Mouse (Mus musculus) layer of hippocampus, postnatal 25 days (tissue): Measurements from ENCODE around the gene Ndufab1. TPM values are rescaled to one million over a fixed set of nuclear protein-coding genes. Genes with fewer than 3 reads are reported as not detected.
A peak's percentile ranks its signal among the peaks of the same experiment; 100 is the strongest.

Source experiments
- DNase-seq, 2 experiments: peaks; one replicate each; pipeline ENCODE4 v3.0.0; 2022; ENCODE audit warnings: mixed read lengths in 2 of 2, low spot score in 1 of 2; ENCODE audit errors: extremely low spot score in 1 of 2
- total RNA-seq, 2 experiments: library from RNA; stranded (reverse); gene quantifications; 2 replicates each; pipeline ENCODE4 v1.2.3; 2021

The Ndufab1 gene
- total RNA-seq, result 100 to 1,000 TPM; 287 to 320 TPM

DNA sequence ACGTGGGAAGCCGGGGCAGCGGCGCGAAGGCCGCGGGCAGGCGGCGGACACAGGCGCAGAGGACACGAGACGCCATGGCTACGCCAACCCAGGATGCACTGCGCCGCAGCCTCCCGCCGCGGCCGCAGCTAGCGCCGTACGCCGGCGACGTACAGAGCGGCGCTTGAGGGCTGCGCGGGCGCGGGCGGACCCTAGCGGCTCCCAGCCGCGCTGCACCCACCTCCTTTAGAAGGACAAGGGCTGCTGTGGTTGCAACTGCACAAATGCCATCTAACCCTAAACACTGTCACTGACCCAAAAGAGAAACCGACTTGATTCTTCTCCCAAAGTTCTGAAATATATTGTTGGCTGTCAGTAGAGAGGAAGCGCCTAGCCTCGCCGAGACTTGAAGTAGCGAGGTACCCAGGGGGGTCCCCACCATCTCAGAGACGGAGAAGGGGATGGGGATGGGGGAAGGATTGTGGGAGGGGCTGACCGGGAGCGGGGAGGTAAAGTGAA lies at the start of gene Ndufab1:
Gene Ndufab1 (minus strand): TSS at position 140 of the 498 bp plus-strand sequence.
- DNase-seq, result peak; percentile 76 to 81

- DNase-seq, result no peak
Measured at GRCm38 (mm10) chr7:122140991-122141390, 39.3 kb upstream of the Ndufab1 start.

DNA sequence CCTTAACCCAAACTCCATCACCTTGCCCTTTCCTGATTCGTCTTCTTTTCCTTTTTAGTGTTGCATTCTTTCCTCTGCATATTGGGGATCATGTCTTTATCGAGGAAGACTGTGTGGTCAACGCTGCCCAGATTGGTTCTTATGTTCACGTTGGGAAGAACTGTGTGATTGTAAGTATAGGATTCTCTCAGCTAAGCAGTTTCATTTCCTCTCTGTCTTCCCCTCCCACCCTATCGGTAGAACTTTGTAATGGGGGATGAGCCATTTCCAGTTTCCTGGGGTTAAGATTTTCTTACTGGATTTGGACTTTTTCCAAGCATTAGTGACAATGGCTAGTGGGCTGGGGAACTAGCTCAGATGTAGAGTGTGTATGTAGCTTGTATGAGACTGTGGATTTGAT lies 36.5 kb upstream of the Ndufab1 start:
- no peak for DNase-seq

- no peak for DNase-seq
Measured at GRCm38 (mm10) chr7:122137071-122137470, 35.4 kb upstream of the Ndufab1 start.

DNA sequence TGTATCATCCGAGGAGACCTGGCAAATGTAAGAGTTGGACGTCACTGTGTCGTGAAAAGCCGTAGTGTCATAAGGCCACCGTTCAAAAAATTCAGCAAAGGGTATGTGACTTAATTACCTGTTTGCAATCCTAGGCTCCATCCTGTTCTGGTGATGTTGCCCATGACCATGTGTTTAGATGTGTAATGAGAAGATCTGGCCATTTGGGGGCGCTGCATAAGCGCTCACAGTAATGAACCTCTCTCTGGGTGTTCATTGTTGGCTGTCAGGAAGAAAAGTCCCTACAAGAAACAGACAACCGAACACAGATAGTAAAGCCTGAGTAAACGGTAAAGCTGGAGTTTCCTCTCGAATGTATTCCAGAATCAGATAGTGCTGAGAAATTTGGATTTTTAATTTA lies 33.4 kb upstream of the Ndufab1 start:
- DNase-seq, result peak in 1 of 2 experiments; percentile 32

- no peak for DNase-seq
Measured at GRCm38 (mm10) chr7:122133338-122133625, 31.6 kb upstream of the Ndufab1 start.

DNA sequence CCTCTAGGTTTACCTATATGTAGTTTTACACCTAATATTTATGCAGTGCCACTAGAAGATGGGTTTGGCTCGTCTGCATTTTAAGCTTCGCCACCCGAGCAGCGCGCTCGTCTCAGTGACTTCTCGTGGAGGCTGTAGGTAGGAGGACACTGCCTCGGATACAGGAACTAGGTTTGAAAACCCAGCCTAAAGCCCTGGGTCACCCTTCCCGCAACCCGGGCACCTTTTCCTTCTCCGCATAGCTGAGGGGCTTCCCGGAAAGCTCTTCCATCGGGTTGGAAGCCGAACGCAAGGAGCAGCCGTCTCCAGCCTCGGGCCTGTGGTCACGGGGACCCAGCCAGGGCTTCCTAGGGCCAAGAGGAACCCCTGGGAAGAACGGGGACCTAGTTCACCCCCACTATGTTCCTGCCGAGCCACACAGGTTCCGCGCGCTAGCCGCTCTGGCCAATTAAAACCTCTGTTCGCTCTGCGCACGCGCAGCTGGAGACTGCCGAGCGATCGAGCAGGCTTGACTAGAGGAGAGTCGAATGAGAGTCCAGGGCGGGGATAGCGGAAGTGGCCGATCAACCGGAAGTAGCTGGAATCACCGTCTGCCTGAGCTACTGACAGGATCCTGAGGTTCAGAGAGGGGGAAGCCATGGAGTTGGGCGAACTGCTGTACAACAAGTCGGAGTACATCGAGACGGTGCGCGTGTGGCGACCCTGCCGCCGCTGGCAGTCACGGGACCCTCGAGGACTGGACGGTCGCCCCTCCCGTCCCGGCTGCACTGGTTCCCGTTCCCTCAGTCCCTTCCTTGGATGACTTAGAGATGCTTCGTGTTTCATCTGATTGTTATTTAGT lies 31.0 kb upstream of the Ndufab1 start, which contains the start of the genes Palb2 and Dctn5:
Gene Palb2 (minus strand): TSS at position 489 of the 841 bp plus-strand sequence.
Gene Dctn5 (plus strand): TSS at position 545 of the 841 bp plus-strand sequence.
- peak; percentile 95 to 97 for DNase-seq

DNA sequence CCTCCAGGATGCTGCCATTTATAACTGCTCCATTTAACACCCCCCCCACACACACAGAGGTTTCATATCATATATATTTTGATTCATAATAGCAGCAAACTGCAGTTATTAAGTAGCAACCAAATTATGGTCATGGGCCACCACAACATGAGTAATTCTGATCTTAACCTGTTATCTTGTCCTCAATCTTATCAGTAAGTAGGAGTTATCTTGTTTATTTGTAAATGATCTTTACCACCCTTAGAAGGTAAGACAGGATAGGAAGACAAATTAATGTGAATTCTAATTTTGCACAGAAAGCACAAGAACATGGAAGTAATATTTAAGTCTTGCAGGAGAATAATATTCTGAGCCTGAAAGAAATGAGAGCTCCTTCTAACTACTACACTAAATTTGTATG lies 30.1 kb upstream of the Ndufab1 start:
- DNase-seq, result no peak

GRCm38 (mm10) chr7:122126946-122127345 lies 25.3 kb upstream of the Ndufab1 start:
- DNase-seq, result no peak

GRCm38 (mm10) chr7:122125636-122126035 lies 23.9 kb upstream of the Ndufab1 start:
- DNase-seq, result no peak

GRCm38 (mm10) chr7:122123518-122123917 lies 21.8 kb upstream of the Ndufab1 start:
- no peak for DNase-seq

- no peak for DNase-seq
Measured at GRCm38 (mm10) chr7:122108206-122108605, 6.5 kb upstream of the Ndufab1 start.

GRCm38 (mm10) chr7:122101014-122101746 lies 506 bp downstream of the Ndufab1 start:
- peak in 1 of 2 experiments; percentile 27 for DNase-seq

GRCm38 (mm10) chr7:122099222-122099621 lies 2.5 kb downstream of the Ndufab1 start:
- DNase-seq, result no peak

DNA sequence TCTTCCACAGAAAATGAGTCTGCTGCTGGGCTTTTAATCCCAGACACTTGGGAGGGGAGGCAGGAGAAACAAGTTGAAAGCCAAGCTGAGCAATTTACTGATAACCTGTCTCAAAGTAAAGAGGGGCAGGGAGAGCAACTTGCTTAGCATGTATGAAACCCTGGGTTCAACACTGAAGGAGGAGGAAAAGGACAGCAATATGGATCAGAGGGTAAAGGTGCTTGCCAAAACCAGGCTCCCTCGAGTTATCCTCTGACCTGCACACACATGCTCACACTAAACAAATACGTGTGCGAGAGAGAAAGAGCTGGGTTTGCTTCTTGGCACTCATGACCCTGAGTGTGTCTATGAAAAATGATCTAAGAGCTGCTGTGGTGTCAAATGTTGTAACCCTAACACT lies 3.7 kb downstream of the Ndufab1 start:
- no peak for DNase-seq

DNA sequence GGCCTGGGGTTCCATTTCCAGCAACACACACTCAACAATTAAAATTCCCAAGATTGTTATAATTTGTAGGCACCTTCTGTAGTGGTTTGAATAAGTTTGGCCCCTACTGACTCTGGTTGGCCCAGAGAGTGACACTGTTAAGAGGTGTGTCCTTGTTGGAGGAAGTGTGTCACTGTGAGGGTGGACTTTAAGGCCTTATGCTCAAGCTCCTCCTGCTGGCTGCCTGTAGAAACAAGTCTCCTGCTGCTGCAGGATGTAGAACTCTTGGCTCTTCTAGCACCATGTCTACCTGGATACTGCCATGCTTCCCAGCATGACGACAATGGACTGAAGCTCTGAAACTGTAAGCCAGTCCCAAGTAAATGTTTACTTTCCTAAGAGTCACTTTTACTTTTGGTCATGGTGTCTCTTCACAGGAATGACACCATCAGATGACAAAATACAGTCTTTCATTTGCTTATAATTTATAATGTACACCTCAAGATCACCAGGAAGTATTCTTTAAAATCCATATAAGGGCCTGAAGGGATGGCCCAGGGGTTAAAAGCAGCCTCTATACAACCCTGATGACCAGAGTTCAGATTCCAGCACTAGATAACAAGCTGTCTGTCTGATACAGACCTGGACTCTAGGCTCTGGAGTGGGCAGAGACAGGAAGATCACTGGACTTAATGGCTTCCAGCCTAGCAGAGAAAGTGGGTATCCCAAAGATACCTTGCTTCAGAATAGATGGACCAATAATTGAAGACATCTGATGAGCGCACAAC lies 6.9 kb downstream of the Ndufab1 start:
- no peak for DNase-seq

GRCm38 (mm10) chr7:122087195-122087982 lies 14.3 kb downstream of the Ndufab1 start:
- no peak for DNase-seq

GRCm38 (mm10) chr7:122081071-122081470 lies 20.6 kb downstream of the Ndufab1 start:
- DNase-seq, result no peak

GRCm38 (mm10) chr7:122079798-122080554 lies 21.7 kb downstream of the Ndufab1 start:
- no peak for DNase-seq
